Mouse (Mus musculus) regulatory T cell (primary cell): ENCODE measurements around the gene Fah.

Source experiments
- in situ Hi-C: fragments of 300-600 bp; cut with MboI, MseI; formaldehyde crosslinking; loops from one replicate; pipeline ENCODE4 v1.15.1; 2025; ENCODE audit warnings: high pct_unique_total_duplicates

The Fah gene

GRCm38 (mm10) chr7:84594917-84595303 lies 11.6 kb downstream of the Fah start:
- in situ Hi-C loops: loop anchor here (5.0 to 10.0 kb wide), 2 partner anchors 150 to 177 kb away; no protein-coding TSS in a partner anchor

- in situ Hi-C loops: loop anchor here (5.0 to 10.0 kb wide), 2 partner anchors 150 to 178 kb away; no protein-coding TSS in a partner anchor
Observed at GRCm38 (mm10) chr7:84594087-84594916, 12.2 kb downstream of the Fah start.

- in situ Hi-C loops: loop anchor here (5.0 to 10.0 kb wide), 2 partner anchors 153 to 181 kb away; no protein-coding TSS in a partner anchor
Observed at GRCm38 (mm10) chr7:84591347-84591746, 15.2 kb downstream of the Fah start.

- in situ Hi-C loops: loop anchor here (5.0 to 10.0 kb wide), 2 partner anchors 154 to 182 kb away; no protein-coding TSS in a partner anchor
Observed at GRCm38 (mm10) chr7:84590622-84591021, 15.9 kb downstream of the Fah start.

- in situ Hi-C loops: no loop called here
Observed at GRCm38 (mm10) chr7:84587101-84587783, 19.3 kb downstream of the Fah start.

- in situ Hi-C loops: no loop called here
Observed at GRCm38 (mm10) chr7:84586360-84587100, 20.0 kb downstream of the Fah start.

GRCm38 (mm10) chr7:84585086-84585485 lies 21.4 kb downstream of the Fah start:
- in situ Hi-C loops: no loop called here

GRCm38 (mm10) chr7:84579769-84580168 lies 26.8 kb downstream of the Fah start:
- in situ Hi-C loops: no loop called here

GRCm38 (mm10) chr7:84578841-84579240 lies 27.7 kb downstream of the Fah start:
- in situ Hi-C loops: no loop called here

- in situ Hi-C loops: no loop called here
Observed at GRCm38 (mm10) chr7:84577034-84577433, 29.5 kb downstream of the Fah start.

GRCm38 (mm10) chr7:84566200-84566599 lies 40.3 kb downstream of the Fah start:
- in situ Hi-C loops: no loop called here

- in situ Hi-C loops: no loop called here
Observed at GRCm38 (mm10) chr7:84564236-84564635, 42.3 kb downstream of the Fah start.

- in situ Hi-C loops: no loop called here
Observed at GRCm38 (mm10) chr7:84560500-84560899, 46.0 kb downstream of the Fah start.

- in situ Hi-C loops: no loop called here
Observed at GRCm38 (mm10) chr7:84557332-84557731, 49.2 kb downstream of the Fah start.

GRCm38 (mm10) chr7:84555294-84555693 lies 51.2 kb downstream of the Fah start:
- in situ Hi-C loops: no loop called here

- in situ Hi-C loops: no loop called here
Observed at GRCm38 (mm10) chr7:84551472-84551871, 55.0 kb downstream of the Fah start.

GRCm38 (mm10) chr7:84546667-84547066 lies 59.9 kb downstream of the Fah start:
- in situ Hi-C loops: no loop called here

GRCm38 (mm10) chr7:84544946-84545345 lies 61.6 kb downstream of the Fah start:
- in situ Hi-C loops: no loop called here
